Mouse (Mus musculus): Measurements from ENCODE around the gene Zfp61. TPM values are rescaled to one million over a fixed set of nuclear protein-coding genes. Genes with fewer than 3 reads are reported as not detected.

The Zfp61 gene
- polyA plus RNA-seq, 1 experiment from 2014 or later: 56.3 TPM

- ATAC-seq: peak; percentile 64
- no peaks in the 10 kb centered on the region for H3K9me3 ChIP-seq (ENCODE audit: control insufficient read depth, low read length)
These were observed 25.5 kb upstream of the Zfp61 start for GRCm38 (mm10) chr7:24326273-24327135.

DNA sequence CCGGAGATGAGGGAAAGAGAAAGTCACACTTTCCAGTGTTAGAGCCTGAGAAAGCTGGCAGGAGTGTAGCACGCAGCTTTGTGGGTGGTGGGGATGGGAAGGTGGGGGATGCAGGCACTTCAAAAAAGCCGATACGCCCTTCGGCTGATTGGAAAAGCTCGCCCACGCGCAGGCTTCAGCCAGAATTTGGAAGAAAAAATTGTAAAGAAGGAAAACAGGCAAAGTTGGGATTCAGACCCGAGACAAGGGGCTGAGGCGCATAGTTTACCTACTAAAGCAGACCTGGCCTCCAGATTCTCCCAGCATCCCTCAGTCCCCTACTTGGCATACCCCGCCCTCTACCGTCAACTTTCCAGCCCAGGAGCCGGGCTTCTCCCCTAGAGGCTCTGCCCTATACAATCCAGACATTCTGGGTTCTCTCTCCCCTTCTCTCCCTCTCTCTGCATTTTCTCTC is 24.7 kb upstream of the Zfp61 start:
- peak; percentile 77 for ATAC-seq
- H3K27ac ChIP-seq (ENCODE audit: low read length): peak overlapping the region; percentile 25; the same call in 1 of the 2 replicates

More at GRCm38 (mm10) chr7:24326273-24327135, 25.5 kb upstream of the Zfp61 start:
- H3K9ac ChIP-seq (replicated peaks; ENCODE audit: low read depth, low read length): 0 out of 2 replicates have a peak overlapping the region, but pooled peaks have one; percentile 7
- peaks cover 17% of the 10 kb centered on the region for H3K4me1 ChIP-seq (replicated peaks; ENCODE audit: control insufficient read depth, insufficient read depth, low read length)
- H3K27ac ChIP-seq (ENCODE audit: low read length): no peak overlapping the region
- H3K4me2 ChIP-seq (ENCODE audit: low read length): peak overlapping the region; percentile 60
- 31% methylated on average over 20 of the region's 20 CpGs for WGBS
- no peaks in the 10 kb centered on the region for H3K27me3 ChIP-seq (replicated peaks; ENCODE audit: control insufficient read depth, insufficient read depth, low read length)
- no peaks in the 10 kb centered on the region for H3K36me3 ChIP-seq (ENCODE audit: control insufficient read depth, insufficient read depth)
- H3K4me3 ChIP-seq (replicated peaks; ENCODE audit: low read length): peak overlapping the region; percentile 35

GRCm38 (mm10) chr7:24325197-24325596 is 24.2 kb upstream of the Zfp61 start:
- Histone ChIP-seq H3K4me1 (replicated peaks; ENCODE audit: control insufficient read depth, insufficient read depth, low read length) (peaks cover 17% of the 10 kb centered on the region), H3K27me3 (replicated peaks; ENCODE audit: control insufficient read depth, insufficient read depth, low read length) (no peaks in the 10 kb centered on the region), H3K27ac (ENCODE audit: low read length) (no peak overlapping the region), H3K4me3 (replicated peaks; ENCODE audit: low read length) (no peak overlapping the region), H3K36me3 (ENCODE audit: control insufficient read depth, insufficient read depth) (no peaks in the 10 kb centered on the region), H3K9ac (replicated peaks; ENCODE audit: low read depth, low read length) (peak overlapping the region; percentile 47; the same call in 1 of the 2 replicates), H3K9me3 (ENCODE audit: control insufficient read depth, low read length) (no peaks in the 10 kb centered on the region), H3K4me2 (ENCODE audit: low read length) (peak overlapping the region; percentile 60)
- 41% methylated on average over 6 of the region's 6 CpGs for WGBS
- ATAC-seq: no peak

More for the DNA sequence above, 24.7 kb upstream of the Zfp61 start:
- 3% methylated on average over 13 of the region's 13 CpGs for WGBS
- peak overlapping the region; percentile 60 for H3K4me2 ChIP-seq (ENCODE audit: low read length)
- H3K36me3 ChIP-seq (ENCODE audit: control insufficient read depth, insufficient read depth): no peaks in the 10 kb centered on the region
- H3K9ac ChIP-seq (replicated peaks; ENCODE audit: low read depth, low read length): peak overlapping the region; percentile 47
- no peaks in the 10 kb centered on the region for H3K9me3 ChIP-seq (ENCODE audit: control insufficient read depth, low read length)
- peaks cover 17% of the 10 kb centered on the region for H3K4me1 ChIP-seq (replicated peaks; ENCODE audit: control insufficient read depth, insufficient read depth, low read length)
- H3K4me3 ChIP-seq (replicated peaks; ENCODE audit: low read length): peak overlapping the region; percentile 35
- H3K27me3 ChIP-seq (replicated peaks; ENCODE audit: control insufficient read depth, insufficient read depth, low read length): no peaks in the 10 kb centered on the region

- 76% methylated on average over 4 of the region's 4 CpGs for WGBS
These were observed 21.6 kb upstream of the Zfp61 start for GRCm38 (mm10) chr7:24322593-24322992.

DNA sequence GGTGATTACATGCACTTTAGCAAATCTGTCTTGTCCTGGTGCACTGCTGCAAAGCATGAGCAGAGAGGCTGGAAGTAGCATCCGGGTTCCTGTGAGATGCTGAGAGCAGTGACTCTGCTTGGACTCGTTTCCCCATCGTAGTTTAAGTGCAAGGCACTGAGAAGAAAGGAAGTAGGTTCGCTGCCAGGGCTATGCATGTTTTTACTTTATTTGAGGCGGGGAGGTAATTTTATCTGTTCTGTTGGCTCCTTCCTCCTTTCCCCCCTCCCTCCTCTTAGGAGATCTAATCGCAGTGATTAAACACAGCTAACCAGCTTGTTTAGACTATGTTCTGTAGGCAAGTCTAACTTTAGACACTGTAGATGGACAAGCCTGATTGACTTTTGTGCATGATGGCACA is 17.9 kb upstream of the Zfp61 start:
- whole genome bisulfite sequencing: 76% methylated on average over 6 of the region's 6 CpGs
- no peaks in the 10 kb centered on the region for H3K36me3 ChIP-seq (ENCODE audit: control insufficient read depth, insufficient read depth)
- no peak overlapping the region for H3K9ac ChIP-seq (replicated peaks; ENCODE audit: low read depth, low read length)
- no peak for ATAC-seq
- H3K4me1 ChIP-seq (replicated peaks; ENCODE audit: control insufficient read depth, insufficient read depth, low read length): peaks cover 9% of the 10 kb centered on the region
- H3K27me3 ChIP-seq (replicated peaks; ENCODE audit: control insufficient read depth, insufficient read depth, low read length): no peaks in the 10 kb centered on the region
- H3K9me3 ChIP-seq (ENCODE audit: control insufficient read depth, low read length): no peaks in the 10 kb centered on the region
- H3K4me2 ChIP-seq (ENCODE audit: low read length): no peak overlapping the region
- no peak overlapping the region for H3K4me3 ChIP-seq (replicated peaks; ENCODE audit: low read length)
- no peak overlapping the region for H3K27ac ChIP-seq (ENCODE audit: low read length)

More at GRCm38 (mm10) chr7:24322593-24322992, 21.6 kb upstream of the Zfp61 start:
- Histone ChIP-seq H3K27me3 (replicated peaks; ENCODE audit: control insufficient read depth, insufficient read depth, low read length) (no peaks in the 10 kb centered on the region), H3K36me3 (ENCODE audit: control insufficient read depth, insufficient read depth) (no peaks in the 10 kb centered on the region), H3K9me3 (ENCODE audit: control insufficient read depth, low read length) (no peaks in the 10 kb centered on the region), H3K9ac (replicated peaks; ENCODE audit: low read depth, low read length) (no peak overlapping the region), H3K27ac (ENCODE audit: low read length) (no peak overlapping the region), H3K4me2 (ENCODE audit: low read length) (no peak overlapping the region), H3K4me1 (replicated peaks; ENCODE audit: control insufficient read depth, insufficient read depth, low read length) (peaks cover 17% of the 10 kb centered on the region), H3K4me3 (replicated peaks; ENCODE audit: low read length) (no peak overlapping the region)
- ATAC-seq: no peak

- Histone ChIP-seq H3K36me3 (ENCODE audit: control insufficient read depth, insufficient read depth) (peaks cover 4% of the 10 kb centered on the region; the same call in 1 of the 2 replicates), H3K9ac (replicated peaks; ENCODE audit: low read depth, low read length) (peak within 1 kb of the TSS; percentile 89), H3K4me2 (ENCODE audit: low read length) (peak within 1 kb of the TSS; percentile 89), H3K27me3 (replicated peaks; ENCODE audit: control insufficient read depth, insufficient read depth, low read length) (no peaks in the 10 kb centered on the region), H3K4me3 (replicated peaks; ENCODE audit: low read length) (peak within 1 kb of the TSS; percentile 77), H3K27ac (ENCODE audit: low read length) (peak within 1 kb of the TSS; percentile 80), H3K4me1 (replicated peaks; ENCODE audit: control insufficient read depth, insufficient read depth, low read length) (peaks cover 9% of the 10 kb centered on the region), H3K9me3 (ENCODE audit: control insufficient read depth, low read length) (no peaks in the 10 kb centered on the region)
- under 1% methylated on average over 33 of the region's 33 CpGs for WGBS
- peak; percentile 97 for ATAC-seq
These were observed 15.6 kb upstream of the Zfp61 start, which contains the start of gene Zfp94 for GRCm38 (mm10) chr7:24316567-24317092. TSS of gene Zfp94 (minus strand) at chr7:24316666.

DNA sequence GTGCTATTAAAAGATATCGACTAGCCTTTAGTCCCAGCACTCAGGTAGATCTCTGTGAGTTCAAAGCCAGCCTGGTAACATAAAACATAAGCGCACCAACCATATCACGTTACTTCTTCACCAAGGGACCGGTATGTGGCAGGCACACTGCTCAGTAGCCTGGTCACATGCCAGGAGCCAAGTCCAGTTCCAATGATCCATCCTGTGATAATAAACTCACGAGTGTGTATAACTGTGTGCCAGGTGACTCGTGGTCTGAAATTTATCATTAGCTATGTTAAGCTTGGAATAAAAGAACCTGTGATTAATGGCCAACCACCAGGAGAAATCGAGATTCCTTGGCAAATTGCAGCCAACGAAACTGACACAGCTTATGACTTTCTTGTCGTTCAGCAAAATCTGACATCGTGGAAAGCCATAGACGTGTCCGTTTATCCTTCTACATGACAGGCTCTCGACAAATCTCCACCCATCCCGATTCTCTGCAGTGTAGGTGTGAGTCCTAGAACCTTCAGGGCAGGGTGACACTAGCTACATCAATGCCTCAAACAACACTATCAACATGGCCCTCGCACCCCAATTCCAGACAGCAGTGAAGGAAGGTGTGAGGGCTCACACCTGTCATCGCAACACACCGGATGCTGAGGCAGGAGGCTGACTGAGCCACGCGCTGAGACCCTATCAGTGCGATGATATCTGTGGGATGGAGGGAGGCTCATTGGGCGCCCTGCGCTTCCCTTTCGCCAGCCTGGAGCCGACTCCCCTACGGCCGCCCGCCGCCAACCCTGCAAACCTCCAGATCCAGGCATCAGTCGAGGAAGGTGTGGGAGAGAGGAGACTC is 14.9 kb upstream of the Zfp61 start:
- Histone ChIP-seq H3K36me3 (ENCODE audit: control insufficient read depth, insufficient read depth) (peaks cover 10% of the 10 kb centered on the region; the same call in 1 of the 2 replicates), H3K27me3 (replicated peaks; ENCODE audit: control insufficient read depth, insufficient read depth, low read length) (no peaks in the 10 kb centered on the region), H3K27ac (ENCODE audit: low read length) (peak overlapping the region; percentile 80), H3K4me2 (ENCODE audit: low read length) (peak overlapping the region; percentile 89), H3K4me1 (replicated peaks; ENCODE audit: control insufficient read depth, insufficient read depth, low read length) (peaks cover 9% of the 10 kb centered on the region), H3K9me3 (ENCODE audit: control insufficient read depth, low read length) (no peaks in the 10 kb centered on the region), H3K4me3 (replicated peaks; ENCODE audit: low read length) (peak overlapping the region; percentile 77), H3K9ac (replicated peaks; ENCODE audit: low read depth, low read length) (peak overlapping the region; percentile 89)
- ATAC-seq: peak; percentile 78
- 28% methylated on average over 29 of the region's 29 CpGs for WGBS

GRCm38 (mm10) chr7:24299823-24300481 is 1.1 kb downstream of the Zfp61 start:
- H3K4me1 ChIP-seq (replicated peaks; ENCODE audit: control insufficient read depth, insufficient read depth, low read length): peaks cover 19% of the 10 kb centered on the region
- under 1% methylated on average over 18 of the region's 18 CpGs for WGBS

More at GRCm38 (mm10) chr7:24299823-24300481, 1.1 kb downstream of the Zfp61 start:
- no peaks in the 10 kb centered on the region for H3K27me3 ChIP-seq (replicated peaks; ENCODE audit: control insufficient read depth, insufficient read depth, low read length)
- H3K4me2 ChIP-seq (ENCODE audit: low read length): peak overlapping the region; percentile 66
- peak overlapping the region; percentile 74 for H3K27ac ChIP-seq (ENCODE audit: low read length)
- no peaks in the 10 kb centered on the region for H3K9me3 ChIP-seq (ENCODE audit: control insufficient read depth, low read length)
- peaks cover 29% of the 10 kb centered on the region for H3K36me3 ChIP-seq (ENCODE audit: control insufficient read depth, insufficient read depth)
- peak overlapping the region; percentile 65 for H3K4me3 ChIP-seq (replicated peaks; ENCODE audit: low read length)
- H3K9ac ChIP-seq (replicated peaks; ENCODE audit: low read depth, low read length): peak overlapping the region; percentile 54
- peak; percentile 18 for ATAC-seq
